Mouse (Mus musculus) liver, adult (tissue): Measurements from ENCODE around the gene Olfr1132.
"Not testable (repeated sequence)": the region's sequence is repeated elsewhere in the genome, so short reads cannot be mapped to it uniquely, and the experiment has no call there.

Source experiments
- GATA4 ChIP-seq: IDR thresholded peaks from 2 replicates; pipeline ENCODE4 v1.6.1; 2014; ENCODE audit warnings: mild to moderate bottlenecking, low read length; ENCODE audit not compliant: insufficient replicate concordance

Gene Olfr1132

GRCm38 (mm10) chr2:87637435-87637834 is at the start of gene Olfr1132:
Olfr1132 (minus strand) TSS chr2:87637535.
- TF ChIP-seq GATA4, result no peak

- TF ChIP-seq GATA4, result no peak
Observed at GRCm38 (mm10) chr2:87673564-87673963, 36.2 kb upstream of the Olfr1132 start, which contains the start of gene Olfr1135. Olfr1135 (minus strand) TSS chr2:87673664.

- TF ChIP-seq GATA4, result no peak
Observed at GRCm38 (mm10) chr2:87658360-87658759, 21.0 kb upstream of the Olfr1132 start, which contains the start of gene Olfr1134. Olfr1134 (minus strand) TSS chr2:87658460.

GRCm38 (mm10) chr2:87647274-87647673 is 9.9 kb upstream of the Olfr1132 start, which contains the start of gene Olfr1133:
Olfr1133 (minus strand) TSS chr2:87647374.
- TF ChIP-seq GATA4, result no peak

GRCm38 (mm10) chr2:87642441-87642840 is 5.1 kb upstream of the Olfr1132 start:
- no peak for TF ChIP-seq GATA4

GRCm38 (mm10) chr2:87626804-87627203 is 10.5 kb downstream of the Olfr1132 start, which contains the start of gene Olfr1131:
Olfr1131 (plus strand) TSS chr2:87627104.
- TF ChIP-seq GATA4, result no peak

GRCm38 (mm10) chr2:87605912-87606311 is 31.4 kb downstream of the Olfr1132 start, which contains the start of gene Olfr1130:
Olfr1130 (plus strand) TSS chr2:87606212.
- TF ChIP-seq GATA4, result not testable (repeated sequence)
